Mouse (Mus musculus): ENCODE results near the gene Mmp9.
A peak's percentile ranks its signal among the peaks of the same experiment; 100 is the strongest.

Gene Mmp9

DNA sequence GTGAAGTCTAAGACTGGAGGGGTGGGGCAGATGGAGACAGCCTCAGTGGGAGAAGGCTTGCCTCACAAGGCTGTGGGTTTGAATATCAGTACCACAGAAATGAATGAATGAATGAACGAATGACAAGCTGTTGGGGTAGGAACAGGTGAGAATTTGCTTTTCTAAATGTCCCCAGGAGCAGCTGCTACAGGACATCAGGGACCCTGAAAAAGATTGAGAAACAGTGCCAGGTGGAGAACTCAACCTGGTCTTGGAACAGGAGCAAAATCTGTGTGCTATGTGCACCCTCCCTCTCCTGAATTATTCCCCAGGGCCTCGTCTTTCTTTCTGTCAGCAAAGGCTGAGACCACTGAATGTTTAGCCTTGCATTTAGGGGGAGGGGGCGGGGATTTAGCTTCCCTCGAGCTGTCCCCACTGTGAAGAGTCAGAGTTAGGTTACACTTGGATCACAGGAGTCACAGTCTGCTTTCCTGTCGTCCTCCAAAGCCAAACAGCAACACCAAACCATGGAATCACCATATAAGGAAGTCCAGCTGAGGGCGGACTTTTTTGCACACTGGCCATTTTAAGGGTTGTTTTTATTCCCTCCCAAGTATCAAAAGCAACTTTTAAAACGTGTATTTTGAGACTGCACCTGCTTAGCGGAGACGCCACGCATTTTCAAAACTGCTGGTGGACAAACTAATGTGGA, at the start of gene Mmp9:
TSS of gene Mmp9 (plus strand) at position 641 of the 691 bp plus-strand sequence.
- DNase-seq (ENCODE audit: low read depth, low spot score): no peak

GRCm38 (mm10) chr2:164891056-164891834, 49.3 kb upstream of the Mmp9 start:
- DNase-seq (ENCODE audit: low read depth, low spot score): no peak

DNA sequence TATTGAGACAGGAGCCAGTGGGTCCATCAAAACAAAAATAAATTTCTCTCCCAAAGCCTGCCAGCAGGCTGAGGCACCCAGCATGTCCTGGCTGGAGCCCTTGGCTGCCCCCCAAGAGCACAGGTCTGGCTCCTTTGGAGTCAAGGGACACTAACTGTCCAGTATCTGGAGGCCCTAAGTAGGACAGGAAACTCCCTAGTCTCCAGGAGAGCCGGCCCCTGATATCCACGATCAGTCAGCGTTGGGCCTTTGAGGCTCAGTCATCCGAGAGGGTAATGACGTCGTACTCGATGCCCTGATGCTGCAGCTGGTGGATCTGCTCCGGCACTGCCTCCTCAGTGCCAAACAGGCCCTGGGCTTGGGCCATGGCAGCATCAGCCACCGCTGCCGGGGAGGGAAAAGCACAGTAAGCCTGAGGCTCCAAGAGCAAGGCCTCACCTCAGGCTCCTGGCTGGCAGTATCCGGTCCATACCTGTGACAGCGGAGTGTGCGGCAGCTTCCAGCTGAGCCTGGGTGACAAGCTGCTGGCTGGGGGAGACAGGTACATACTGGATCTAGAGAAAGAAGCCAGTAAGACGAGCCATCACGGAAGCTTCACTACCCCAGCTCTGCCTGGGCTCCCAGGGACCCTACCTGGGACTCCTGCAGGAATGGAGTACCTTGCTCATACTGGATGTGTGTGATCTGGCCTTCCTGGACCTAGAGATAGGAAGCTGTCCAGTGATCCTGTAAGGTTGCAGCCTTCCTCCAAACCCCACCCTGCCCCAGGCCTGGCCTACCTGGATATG, 48.5 kb upstream of the Mmp9 start:
- no peak for DNase-seq (ENCODE audit: low read depth, low spot score)

- no peak for DNase-seq (ENCODE audit: low read depth, low spot score)
Measured at GRCm38 (mm10) chr2:164892696-164893216, 47.8 kb upstream of the Mmp9 start.

GRCm38 (mm10) chr2:164894048-164894447, 46.5 kb upstream of the Mmp9 start:
- DNase-seq (ENCODE audit: low read depth, low spot score): no peak

- DNase-seq (ENCODE audit: low read depth, low spot score): no peak
Measured at GRCm38 (mm10) chr2:164894644-164895043, 45.9 kb upstream of the Mmp9 start.

GRCm38 (mm10) chr2:164895885-164896284, 44.7 kb upstream of the Mmp9 start:
- DNase-seq (ENCODE audit: low read depth, low spot score): no peak

GRCm38 (mm10) chr2:164898008-164898407, 42.6 kb upstream of the Mmp9 start:
- DNase-seq (ENCODE audit: low read depth, low spot score): no peak

DNA sequence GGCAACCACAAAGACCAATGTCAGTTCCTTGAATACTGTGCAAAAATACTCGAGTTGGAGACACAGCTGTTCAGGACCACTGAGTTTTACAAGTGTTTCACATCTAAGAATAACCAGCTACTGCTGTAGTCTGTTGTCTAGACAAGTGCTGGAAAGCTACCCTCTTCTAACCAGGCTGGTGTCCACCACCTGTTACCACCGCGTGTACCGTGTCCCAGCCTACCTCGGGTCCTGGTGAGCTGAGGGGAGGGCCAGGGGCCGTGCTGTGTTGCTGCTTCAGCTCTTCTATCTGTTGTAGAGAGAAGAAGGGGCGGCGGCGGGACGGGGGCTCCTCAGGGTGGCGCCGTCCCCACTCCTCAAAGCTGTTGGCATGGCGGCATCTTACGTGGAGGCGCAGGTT, 41.5 kb upstream of the Mmp9 start:
- DNase-seq (ENCODE audit: low read depth, low spot score): no peak

DNA sequence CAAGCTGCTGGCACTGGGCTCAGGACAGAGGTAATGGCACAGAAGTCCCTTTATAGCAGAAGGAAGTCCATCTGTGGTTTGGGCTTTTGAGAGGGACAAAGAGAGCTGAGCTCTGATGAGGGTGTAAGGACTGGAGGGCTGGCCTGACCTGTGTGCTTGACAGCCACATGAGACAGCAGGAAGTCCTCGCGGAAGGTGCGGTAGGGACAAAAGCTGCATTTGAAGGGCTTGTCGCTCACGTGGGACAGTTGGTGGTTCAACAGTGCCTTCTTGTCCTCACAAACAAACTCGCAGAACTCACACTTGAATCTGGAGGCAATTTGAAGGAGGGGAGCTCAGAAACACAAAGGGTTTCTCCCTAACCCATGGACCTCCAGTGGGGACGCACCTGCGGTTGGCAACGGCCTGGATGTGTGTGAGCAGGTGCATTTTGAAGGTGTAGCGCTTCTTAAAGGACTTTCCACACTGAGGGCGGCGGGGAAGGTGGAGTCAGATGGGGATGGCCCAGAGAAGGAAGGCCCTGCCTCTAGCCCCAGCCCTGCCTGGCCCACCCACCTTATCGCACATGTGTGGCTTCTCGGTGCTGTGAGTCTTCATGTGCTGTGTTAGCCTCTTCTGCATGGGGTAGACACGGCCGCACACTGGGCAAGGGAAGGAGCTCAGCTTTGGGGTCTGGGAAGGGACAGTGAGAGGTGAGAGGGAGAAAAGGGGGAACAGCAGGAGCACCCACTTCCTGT, 40.7 kb upstream of the Mmp9 start:
- no peak for DNase-seq (ENCODE audit: low read depth, low spot score)

GRCm38 (mm10) chr2:164901380-164901779, 39.2 kb upstream of the Mmp9 start:
- no peak for DNase-seq (ENCODE audit: low read depth, low spot score)

- DNase-seq (ENCODE audit: low read depth, low spot score): no peak
Measured at GRCm38 (mm10) chr2:164903496-164903895, 37.1 kb upstream of the Mmp9 start.

DNA sequence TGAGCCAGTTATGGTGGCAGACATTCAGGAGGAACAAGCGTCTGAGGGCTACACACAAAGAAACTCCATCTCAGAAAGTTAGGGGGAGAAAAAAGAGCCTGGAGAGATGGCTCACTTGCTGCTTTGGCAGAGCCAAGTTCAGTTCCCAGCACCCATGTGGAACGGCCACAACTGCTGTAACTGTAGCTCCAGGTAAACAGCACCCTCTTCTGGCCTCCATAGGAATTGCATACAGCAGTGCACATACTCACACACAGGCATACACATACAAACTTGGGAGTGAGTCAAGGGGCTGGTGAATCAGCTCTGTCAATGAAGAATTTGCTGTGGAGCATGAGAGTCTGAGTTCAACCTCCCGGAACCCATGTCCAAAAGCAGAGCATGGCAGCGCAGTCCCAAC, 34.5 kb upstream of the Mmp9 start:
- peak; percentile 67 for DNase-seq (ENCODE audit: low read depth, low spot score)

GRCm38 (mm10) chr2:164907511-164907910, 33.1 kb upstream of the Mmp9 start:
- DNase-seq (ENCODE audit: low read depth, low spot score): no peak

- DNase-seq (ENCODE audit: low read depth, low spot score): no peak
Measured at GRCm38 (mm10) chr2:164908011-164908410, 32.6 kb upstream of the Mmp9 start.

GRCm38 (mm10) chr2:164909100-164909499, 31.5 kb upstream of the Mmp9 start:
- DNase-seq (ENCODE audit: low read depth, low spot score): no peak

GRCm38 (mm10) chr2:164909542-164909941, 31.0 kb upstream of the Mmp9 start:
- no peak for DNase-seq (ENCODE audit: low read depth, low spot score)

DNA sequence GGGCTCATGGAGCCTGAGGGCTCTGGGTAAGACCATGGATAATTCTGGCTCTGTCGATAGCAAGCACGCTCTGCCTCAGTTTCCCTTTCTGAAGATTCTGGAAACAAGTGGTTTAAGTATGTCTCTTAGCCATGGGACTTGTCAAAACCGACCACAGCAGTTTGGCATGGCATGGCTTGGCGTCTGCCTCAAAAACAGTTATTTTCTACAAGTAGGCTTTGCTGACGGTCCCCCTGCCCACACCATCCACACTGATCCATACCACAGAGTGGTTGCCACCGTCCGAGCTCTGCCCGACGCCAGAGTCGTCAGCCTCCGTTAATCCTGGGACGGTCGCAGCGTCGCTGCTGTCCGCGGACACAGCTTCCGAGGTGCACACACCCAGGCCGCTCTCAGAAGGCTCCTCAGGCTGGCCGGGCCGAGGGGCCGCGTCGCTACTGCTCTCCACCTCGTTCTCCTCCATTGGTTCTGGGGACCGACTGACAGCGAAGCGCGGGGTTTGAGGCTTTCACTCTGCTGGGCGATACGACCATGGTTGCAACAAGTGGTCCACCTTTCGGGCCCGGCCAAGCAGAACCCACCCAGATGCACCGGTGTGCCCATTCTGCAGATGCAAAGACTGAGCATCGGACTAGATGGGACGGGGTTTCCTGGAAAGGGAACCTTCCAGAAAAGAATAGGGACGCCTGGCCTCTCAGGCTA, 30.1 kb upstream of the Mmp9 start:
- no peak for DNase-seq (ENCODE audit: low read depth, low spot score)

DNA sequence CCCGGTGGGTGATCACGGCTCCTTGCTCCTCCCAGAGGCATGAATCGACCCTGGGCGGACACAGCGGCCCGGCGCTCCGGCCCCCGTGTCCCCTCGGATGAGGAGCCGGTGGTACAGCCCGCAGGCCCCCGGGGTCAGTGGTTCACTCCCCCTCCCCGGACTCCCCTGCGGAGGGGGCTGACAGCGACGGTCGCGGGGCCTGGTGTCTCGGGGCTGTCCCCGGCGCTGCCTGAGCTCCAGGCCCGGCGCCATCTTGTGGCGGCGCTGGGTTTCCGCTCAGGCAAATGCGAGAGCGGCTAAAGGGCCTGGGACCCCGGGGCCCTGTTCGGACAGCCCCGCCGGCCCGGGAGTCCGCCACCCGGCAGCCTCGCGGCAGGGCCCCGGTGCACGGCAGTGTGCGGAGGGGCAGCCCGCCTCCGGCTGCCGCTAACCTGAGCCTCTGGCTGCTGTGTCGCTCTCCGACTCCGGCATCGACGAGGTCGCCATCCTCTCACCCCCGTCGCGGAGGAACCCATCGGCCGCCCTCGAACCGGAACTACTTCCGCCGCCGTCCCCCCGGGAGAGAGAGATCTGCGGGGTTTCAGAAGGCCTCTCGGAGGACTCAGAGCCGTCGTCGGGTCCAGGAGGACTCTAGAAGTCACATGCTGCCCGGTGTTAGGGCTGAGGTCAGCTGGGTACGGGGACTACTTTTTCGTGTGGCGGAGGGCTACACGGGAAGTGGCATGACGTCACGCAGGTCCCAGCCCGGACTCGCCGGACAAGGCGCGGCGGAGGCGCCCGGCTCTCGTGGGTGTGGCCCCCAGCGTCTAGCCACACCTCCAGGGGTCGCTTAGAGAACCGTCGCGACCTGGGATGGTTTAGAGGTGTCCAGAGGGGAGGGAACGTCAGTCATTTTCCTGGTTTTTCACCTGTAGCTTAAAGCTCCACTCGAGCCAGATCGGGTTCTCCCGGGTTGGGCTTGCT, 29.2 kb upstream of the Mmp9 start, which contains the start of gene Zfp335:
TSS of gene Zfp335 (minus strand) at position 672 of the 963 bp plus-strand sequence.
- peak; percentile 98 for DNase-seq (ENCODE audit: low read depth, low spot score)
